Mouse (Mus musculus) hindbrain, embryonic 15.5 days (tissue): ENCODE data around the gene Ptgfrn. TPM values are rescaled to one million over a fixed set of nuclear protein-coding genes. Genes with fewer than 3 reads are reported as not detected.

Experiments
- ATAC-seq: fragments of 200-750 bp; cut with Nextera tagmentation; 2 replicates; pipeline ENCODE4 v1.8.0; 2017; ENCODE audit warnings: low read depth, moderate number of reproducible peaks, moderate TSS enrichment; ENCODE audit not compliant: low FRiP score
- H3K27ac ChIP-seq: fragments of 300-500 bp; sonication (generic); replicated peaks from 2 replicates; pipeline ENCODE4 v1.5.1; 2015; ENCODE audit warnings: mild to moderate bottlenecking, inconsistent platforms
- H3K27me3 ChIP-seq: fragments of 300-500 bp; sonication (generic); 2 replicates; pipeline ENCODE4 v1.6.1; 2015; ENCODE audit warnings: control low read depth, inconsistent platforms
- H3K36me3 ChIP-seq: fragments of 300-500 bp; sonication (generic); 2 replicates; pipeline ENCODE4 v1.6.1; 2015; ENCODE audit warnings: control low read depth, inconsistent platforms
- H3K4me1 ChIP-seq: fragments of 300-500 bp; sonication (generic); replicated peaks from 2 replicates; pipeline ENCODE4 v1.6.1; 2015; ENCODE audit warnings: control low read depth, inconsistent platforms
- H3K4me2 ChIP-seq: fragments of 300-500 bp; sonication (generic); 2 replicates; pipeline ENCODE4 v1.6.1; 2015; ENCODE audit warnings: moderate library complexity, mild to moderate bottlenecking, inconsistent platforms
- H3K4me3 ChIP-seq: fragments of 300-500 bp; sonication (generic); 2 replicates; pipeline ENCODE4 v1.5.1; 2015; ENCODE audit warnings: mild to moderate bottlenecking, inconsistent platforms
- H3K9ac ChIP-seq: fragments of 300-500 bp; sonication (generic); 2 replicates; pipeline ENCODE4 v1.6.1; 2015; ENCODE audit warnings: inconsistent platforms
- H3K9me3 ChIP-seq: fragments of 300-500 bp; sonication (generic); 2 replicates; pipeline ENCODE4 v1.6.1; 2016; ENCODE audit warnings: control low read depth, inconsistent platforms
- WGBS: fragments of 180-500 bp; shearing (Covaris S2); methylation state at CpG from one replicate; pipeline ENCODE4 v1.1.7; 2015; 5-methylcytosine and 5-hydroxymethylcytosine counted together
- polyA plus RNA-seq: library from polyadenylated mRNA; unstranded; fragments of >200 nt; fragmentation: Nextera tagmentation; extraction: Ambion mirVana; gene quantifications from 2 replicates; pipeline ENCODE4 v1.2.1, GENCODE M21; 2015

Gene Ptgfrn
- polyA plus RNA-seq, 1 experiment from 2014 or later, result 2.4 TPM

- no peaks in the 10 kb centered on the region for H3K36me3 ChIP-seq
- WGBS, result 77% methylated on average over 9 of the region's 9 CpGs
- peaks cover 15% of the 10 kb centered on the region for H3K4me1 ChIP-seq
- no peak for ATAC-seq
- H3K9ac ChIP-seq, result no peak overlapping the region
- no peak overlapping the region for H3K27ac ChIP-seq
- H3K4me2 ChIP-seq, result no peak overlapping the region
- H3K27me3 ChIP-seq, result no peaks in the 10 kb centered on the region
- no peak overlapping the region for H3K4me3 ChIP-seq
- H3K9me3 ChIP-seq, result no peaks in the 10 kb centered on the region
Measured at GRCm38 (mm10) chr3:101099701-101100357, 10.2 kb downstream of the Ptgfrn start.

- no peaks in the 10 kb centered on the region for H3K36me3 ChIP-seq
Measured at GRCm38 (mm10) chr3:101098073-101098472, 12.0 kb downstream of the Ptgfrn start.

DNA sequence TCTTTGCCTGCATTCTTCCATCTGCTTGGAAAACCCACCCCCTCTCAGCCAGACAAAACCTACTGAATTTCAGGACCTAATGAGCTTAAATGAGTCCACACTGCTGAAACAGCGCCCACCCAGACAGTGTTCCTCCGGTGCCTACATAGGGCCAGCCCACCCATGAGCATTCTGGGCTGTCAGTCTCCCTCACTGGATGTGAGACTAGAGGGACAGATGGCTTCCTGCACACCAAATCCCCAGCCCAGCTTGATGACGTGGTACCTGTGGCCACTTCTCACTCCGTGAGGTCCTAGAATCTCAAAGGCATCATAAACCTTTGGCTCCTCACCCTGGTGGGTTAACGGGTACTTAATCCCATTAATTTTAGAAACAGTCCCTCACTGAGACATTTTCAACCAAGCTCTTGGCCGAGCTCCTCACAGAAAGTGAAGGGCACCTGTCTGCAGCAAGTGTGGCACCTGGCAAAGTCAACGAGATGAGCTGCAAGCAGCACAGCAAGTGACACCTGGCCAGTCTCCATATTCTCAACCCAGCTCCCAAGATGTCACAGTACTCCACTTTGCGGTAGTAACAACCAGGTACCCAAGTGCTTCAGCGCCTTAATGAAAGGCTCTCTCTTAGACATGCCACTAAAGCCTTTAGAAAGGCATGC is 12.8 kb downstream of the Ptgfrn start:
- Histone ChIP-seq H3K27me3 (no peaks in the 10 kb centered on the region), H3K27ac (no peak overlapping the region), H3K9me3 (no peaks in the 10 kb centered on the region), H3K4me2 (no peak overlapping the region), H3K4me1 (peaks cover 5% of the 10 kb centered on the region), H3K9ac (no peak overlapping the region), H3K36me3 (no peaks in the 10 kb centered on the region), H3K4me3 (no peak overlapping the region)
- WGBS, result 74% methylated on average over 9 of the region's 9 CpGs
- ATAC-seq, result no peak

More at GRCm38 (mm10) chr3:101098073-101098472, 12.0 kb downstream of the Ptgfrn start:
- Histone ChIP-seq H3K9ac (no peak overlapping the region), H3K27ac (no peak overlapping the region), H3K4me1 (peaks cover 5% of the 10 kb centered on the region), H3K4me2 (no peak overlapping the region), H3K9me3 (no peaks in the 10 kb centered on the region), H3K27me3 (no peaks in the 10 kb centered on the region), H3K4me3 (no peak overlapping the region)
- 58% methylated on average over 4 of the region's 4 CpGs for WGBS
- ATAC-seq, result peak; percentile 48; the same call in 1 of the 2 replicates

DNA sequence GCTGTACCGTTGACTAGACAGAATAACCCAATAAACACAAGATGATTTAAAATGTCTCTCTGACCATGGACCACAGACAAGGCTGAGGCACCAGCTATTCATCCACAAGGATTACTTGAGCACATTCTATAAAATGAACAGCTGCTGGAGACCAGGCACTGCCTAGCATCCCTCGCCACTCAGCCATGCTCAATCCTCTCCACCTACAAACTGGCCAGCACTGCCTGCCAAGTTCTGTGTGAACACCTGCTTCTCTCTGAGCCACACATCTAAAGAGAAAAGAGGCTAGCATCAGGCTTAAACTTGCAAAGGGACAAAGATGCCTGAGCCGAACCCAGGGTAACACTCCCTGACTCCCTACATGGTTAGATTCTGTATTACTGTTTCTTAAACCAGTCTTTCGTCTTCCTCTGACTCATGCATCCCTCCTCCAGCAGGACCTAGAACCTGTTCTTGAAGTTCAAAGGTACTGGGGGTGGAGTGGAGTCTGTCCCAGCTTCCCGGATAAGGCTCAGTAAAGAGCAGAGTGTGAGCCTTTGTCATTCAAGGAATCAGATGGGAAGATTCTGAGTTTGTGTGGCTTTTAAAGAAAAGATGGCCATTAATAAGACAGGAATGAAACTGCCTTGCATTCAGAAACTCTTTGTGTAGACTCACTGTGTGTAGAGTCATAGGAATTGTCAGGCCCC is 14.2 kb downstream of the Ptgfrn start:
- no peak overlapping the region for H3K9ac ChIP-seq
- H3K4me1 ChIP-seq, result peaks cover 5% of the 10 kb centered on the region
- no peaks in the 10 kb centered on the region for H3K36me3 ChIP-seq
- H3K4me2 ChIP-seq, result no peak overlapping the region
- no peaks in the 10 kb centered on the region for H3K27me3 ChIP-seq
- H3K4me3 ChIP-seq, result no peak overlapping the region
- peak; percentile 49 for ATAC-seq
- no peaks in the 10 kb centered on the region for H3K9me3 ChIP-seq
- no peak overlapping the region for H3K27ac ChIP-seq
- 79% methylated on average over 5 of the region's 5 CpGs for WGBS

GRCm38 (mm10) chr3:101092202-101092601 is 17.9 kb downstream of the Ptgfrn start:
- Histone ChIP-seq H3K27ac (no peak overlapping the region), H3K9me3 (no peaks in the 10 kb centered on the region), H3K36me3 (no peaks in the 10 kb centered on the region), H3K4me3 (no peak overlapping the region), H3K4me1 (no peaks in the 10 kb centered on the region), H3K4me2 (no peak overlapping the region), H3K9ac (no peak overlapping the region), H3K27me3 (no peaks in the 10 kb centered on the region)
- no peak for ATAC-seq
- 79% methylated on average over 13 of the region's 13 CpGs for WGBS

DNA sequence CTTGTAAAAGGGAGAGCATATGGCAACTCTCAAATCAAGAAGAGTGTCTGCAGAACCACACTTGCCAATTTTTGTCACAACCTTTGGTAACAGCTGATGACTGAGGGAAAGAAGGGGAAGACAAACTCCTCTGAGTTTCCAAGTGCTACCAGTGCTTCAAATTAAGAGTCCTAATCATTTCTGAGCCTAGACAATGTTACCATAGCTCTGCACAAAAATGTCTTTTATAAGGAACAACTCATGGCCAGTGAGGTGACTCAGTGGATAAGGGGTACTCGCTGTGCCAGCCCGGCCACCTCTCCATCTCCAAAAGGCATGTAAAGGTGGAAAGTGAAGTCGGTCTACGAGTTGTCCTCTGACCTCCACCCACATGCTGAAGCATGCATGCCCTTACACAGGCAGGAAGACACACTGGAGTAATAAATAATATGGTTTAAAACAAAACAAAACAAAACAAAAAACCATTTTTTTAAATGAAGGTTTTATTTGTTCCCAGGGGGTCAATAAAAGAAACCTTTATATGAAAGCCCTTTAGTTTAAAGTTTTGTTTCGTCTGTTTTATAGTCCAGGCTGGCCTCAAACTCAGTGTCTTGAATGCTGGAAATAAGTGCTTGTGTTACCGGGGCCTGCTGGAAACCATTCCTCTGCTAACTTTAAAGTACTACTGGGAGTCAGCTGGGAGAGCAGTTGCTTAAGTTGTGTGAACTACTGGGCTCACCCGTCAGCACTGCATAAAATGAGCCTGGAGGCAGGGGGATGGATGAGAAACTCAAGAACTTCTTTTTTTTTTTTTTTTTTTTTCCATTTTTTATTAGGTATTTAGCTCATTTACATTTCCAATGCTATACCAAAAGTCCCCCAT is 23.3 kb downstream of the Ptgfrn start:
- WGBS, result 78% methylated on average over 7 of the region's 7 CpGs
- Histone ChIP-seq H3K27ac (no peak overlapping the region), H3K36me3 (no peaks in the 10 kb centered on the region), H3K4me2 (no peak overlapping the region), H3K9me3 (no peaks in the 10 kb centered on the region), H3K4me1 (no peaks in the 10 kb centered on the region), H3K4me3 (no peak overlapping the region), H3K27me3 (no peaks in the 10 kb centered on the region), H3K9ac (no peak overlapping the region)
- no peak for ATAC-seq

GRCm38 (mm10) chr3:101080925-101081324 is 29.2 kb downstream of the Ptgfrn start:
- Histone ChIP-seq H3K4me2 (no peak overlapping the region), H3K27ac (no peak overlapping the region), H3K4me1 (0 out of 2 replicates have a peak, but pooled peaks cover 12% of the 10 kb centered on the region), H3K27me3 (no peaks in the 10 kb centered on the region), H3K9me3 (no peaks in the 10 kb centered on the region), H3K4me3 (no peak overlapping the region), H3K9ac (no peak overlapping the region), H3K36me3 (no peaks in the 10 kb centered on the region)
- no peak for ATAC-seq
- WGBS, result 83% methylated on average over 4 of the region's 4 CpGs

DNA sequence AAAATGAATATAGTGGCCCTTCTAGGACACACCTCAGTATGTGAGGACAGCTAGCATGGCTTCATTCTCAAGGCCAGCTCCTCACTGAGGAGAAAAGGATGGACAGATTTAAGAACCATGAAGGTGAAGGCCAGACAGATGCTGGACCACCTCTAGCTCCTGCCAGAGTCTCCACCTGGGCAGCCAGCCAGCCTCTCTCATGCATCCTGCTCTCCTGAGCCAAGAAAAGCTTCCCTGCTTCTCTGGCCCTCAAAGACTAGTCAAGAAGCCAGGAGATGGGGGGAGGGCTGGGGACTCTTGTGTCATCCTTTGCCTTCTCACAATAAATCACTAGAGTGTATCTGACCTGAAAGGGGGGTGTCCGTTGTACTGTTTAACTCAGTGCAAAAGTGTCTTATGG is 31.7 kb downstream of the Ptgfrn start:
- Histone ChIP-seq H3K4me3 (no peak overlapping the region), H3K9me3 (no peaks in the 10 kb centered on the region), H3K4me1 (0 out of 2 replicates have a peak, but pooled peaks cover 12% of the 10 kb centered on the region), H3K27me3 (no peaks in the 10 kb centered on the region), H3K27ac (no peak overlapping the region), H3K36me3 (no peaks in the 10 kb centered on the region), H3K4me2 (no peak overlapping the region), H3K9ac (no peak overlapping the region)
- no peak; the same call in 1 of the 2 replicates for ATAC-seq
- 83% methylated on average over 1 of the region's 1 CpGs for WGBS

- H3K4me1 ChIP-seq, result 0 out of 2 replicates have a peak, but pooled peaks cover 12% of the 10 kb centered on the region
- no peaks in the 10 kb centered on the region for H3K9me3 ChIP-seq
- H3K36me3 ChIP-seq, result no peaks in the 10 kb centered on the region
- H3K4me2 ChIP-seq, result no peak overlapping the region
- H3K9ac ChIP-seq, result no peak overlapping the region
- ATAC-seq, result no peak
- no peak overlapping the region for H3K27ac ChIP-seq
- no peaks in the 10 kb centered on the region for H3K27me3 ChIP-seq
- H3K4me3 ChIP-seq, result no peak overlapping the region
- WGBS, result 56% methylated on average over 6 of the region's 6 CpGs
Measured at GRCm38 (mm10) chr3:101077710-101078100, 32.4 kb downstream of the Ptgfrn start.

DNA sequence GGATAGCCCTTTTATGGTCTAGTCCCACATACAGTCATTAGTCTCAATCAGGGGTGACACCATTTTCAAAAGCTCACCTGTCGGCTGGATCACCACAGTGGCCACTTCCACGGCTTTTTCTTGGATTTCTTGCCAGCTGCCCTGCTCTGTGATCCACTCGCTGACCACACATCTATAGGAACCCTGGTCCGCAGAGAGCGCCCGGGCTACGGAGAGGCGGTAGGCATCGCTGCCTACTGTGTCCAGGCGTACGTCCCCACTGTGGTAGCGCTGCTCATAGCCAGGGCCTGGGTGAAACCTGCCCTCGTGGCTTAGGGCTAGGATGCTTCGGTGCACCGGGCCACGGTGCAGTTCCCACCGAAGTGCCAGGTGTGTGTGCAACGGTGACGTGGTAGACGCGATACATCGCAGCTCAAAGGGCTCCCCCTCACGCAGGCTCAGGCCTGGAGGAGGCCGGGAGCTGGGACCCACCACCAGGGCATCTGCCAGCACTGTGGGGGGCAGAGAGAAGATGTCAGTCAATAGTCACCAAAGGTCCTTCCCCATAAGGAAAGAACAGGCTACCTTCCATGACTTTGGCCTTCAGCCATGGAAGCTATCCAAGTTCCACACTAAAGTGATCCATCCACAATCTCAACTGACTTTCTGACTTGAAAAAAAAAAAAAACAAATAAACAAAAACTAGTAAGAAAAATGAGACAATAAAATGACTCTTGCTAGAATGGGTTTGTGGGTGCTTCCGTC is 32.9 kb downstream of the Ptgfrn start:
- WGBS, result 88% methylated on average over 25 of the region's 25 CpGs
- no peak overlapping the region for H3K4me2 ChIP-seq

DNA sequence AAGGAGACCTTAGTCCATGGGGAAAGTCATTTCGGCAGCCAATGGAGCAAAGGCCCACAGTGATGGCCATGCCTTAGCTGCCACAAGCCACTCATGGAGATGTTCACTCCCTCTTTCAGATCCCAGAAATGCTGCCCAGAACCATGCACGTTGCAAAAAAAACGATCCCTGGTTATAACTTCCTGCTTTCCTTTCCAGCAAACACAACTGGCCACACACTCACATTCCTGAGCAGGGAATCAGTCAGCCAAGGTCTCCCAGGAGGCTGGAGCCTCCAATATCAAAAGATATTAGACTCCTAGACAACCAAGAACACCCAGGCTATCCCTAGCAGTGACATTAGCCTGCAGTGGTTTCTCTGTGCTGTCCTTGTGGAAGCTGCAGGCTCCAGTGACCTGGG is 34.2 kb downstream of the Ptgfrn start:
- Histone ChIP-seq H3K9me3 (no peaks in the 10 kb centered on the region), H3K9ac (no peak overlapping the region), H3K4me1 (peaks cover 18% of the 10 kb centered on the region; the same call in 1 of the 2 replicates), H3K4me3 (no peak overlapping the region), H3K4me2 (no peak overlapping the region), H3K27ac (no peak overlapping the region), H3K36me3 (no peaks in the 10 kb centered on the region), H3K27me3 (no peaks in the 10 kb centered on the region)
- ATAC-seq, result no peak
- 84% methylated on average over 3 of the region's 3 CpGs for WGBS

More for the DNA sequence above, 32.9 kb downstream of the Ptgfrn start:
- no peaks in the 10 kb centered on the region for H3K9me3 ChIP-seq
- ATAC-seq, result no peak
- H3K4me3 ChIP-seq, result no peak overlapping the region
- H3K9ac ChIP-seq, result no peak overlapping the region
- H3K36me3 ChIP-seq, result no peaks in the 10 kb centered on the region
- 0 out of 2 replicates have a peak, but pooled peaks cover 12% of the 10 kb centered on the region for H3K4me1 ChIP-seq
- H3K27ac ChIP-seq, result no peak overlapping the region
- no peaks in the 10 kb centered on the region for H3K27me3 ChIP-seq
